Mouse (Mus musculus): ENCODE data around the gene Rbm8a. TPM values are rescaled to one million over a fixed set of nuclear protein-coding genes. Genes with fewer than 3 reads are reported as not detected.
"Not testable (repeated sequence)": the region's sequence is repeated elsewhere in the genome, so short reads cannot be mapped to it uniquely, and the experiment has no call there.

The Rbm8a gene
- total RNA-seq, 2 experiments from 2014 or later, result 51.4 to 52.0 TPM

DNA sequence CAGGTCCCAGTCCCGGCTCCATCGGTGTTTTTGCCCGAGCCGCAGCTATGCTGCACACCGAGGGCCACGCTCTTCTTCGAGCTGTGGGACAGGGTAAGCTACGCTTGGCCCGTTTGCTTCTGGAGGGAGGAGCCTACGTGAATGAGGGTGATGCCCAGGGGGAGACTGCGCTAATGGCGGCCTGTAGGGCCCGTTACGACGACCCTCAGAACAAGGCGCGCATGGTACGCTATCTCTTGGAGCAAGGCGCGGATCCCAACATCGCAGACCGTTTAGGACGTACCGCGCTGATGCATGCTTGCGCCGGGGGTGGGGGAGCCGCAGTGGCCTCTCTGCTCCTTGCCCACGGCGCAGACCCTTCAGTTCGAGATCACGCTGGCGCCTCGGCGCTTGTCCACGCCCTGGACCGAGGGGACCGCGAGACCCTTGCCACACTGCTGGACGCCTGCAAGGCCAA lies 32.3 kb upstream of the Rbm8a start:
- H3K27ac ChIP-seq, result peak overlapping the region; percentile 92
- TF ChIP-seq CTCF (conservative IDR thresholded peaks at IDR 0.05), result no peak
- DNase-seq (ENCODE audit: low spot score in 2 of 2), result no peak
- H3K4me3 ChIP-seq, result peak overlapping the region; percentile 64

DNA sequence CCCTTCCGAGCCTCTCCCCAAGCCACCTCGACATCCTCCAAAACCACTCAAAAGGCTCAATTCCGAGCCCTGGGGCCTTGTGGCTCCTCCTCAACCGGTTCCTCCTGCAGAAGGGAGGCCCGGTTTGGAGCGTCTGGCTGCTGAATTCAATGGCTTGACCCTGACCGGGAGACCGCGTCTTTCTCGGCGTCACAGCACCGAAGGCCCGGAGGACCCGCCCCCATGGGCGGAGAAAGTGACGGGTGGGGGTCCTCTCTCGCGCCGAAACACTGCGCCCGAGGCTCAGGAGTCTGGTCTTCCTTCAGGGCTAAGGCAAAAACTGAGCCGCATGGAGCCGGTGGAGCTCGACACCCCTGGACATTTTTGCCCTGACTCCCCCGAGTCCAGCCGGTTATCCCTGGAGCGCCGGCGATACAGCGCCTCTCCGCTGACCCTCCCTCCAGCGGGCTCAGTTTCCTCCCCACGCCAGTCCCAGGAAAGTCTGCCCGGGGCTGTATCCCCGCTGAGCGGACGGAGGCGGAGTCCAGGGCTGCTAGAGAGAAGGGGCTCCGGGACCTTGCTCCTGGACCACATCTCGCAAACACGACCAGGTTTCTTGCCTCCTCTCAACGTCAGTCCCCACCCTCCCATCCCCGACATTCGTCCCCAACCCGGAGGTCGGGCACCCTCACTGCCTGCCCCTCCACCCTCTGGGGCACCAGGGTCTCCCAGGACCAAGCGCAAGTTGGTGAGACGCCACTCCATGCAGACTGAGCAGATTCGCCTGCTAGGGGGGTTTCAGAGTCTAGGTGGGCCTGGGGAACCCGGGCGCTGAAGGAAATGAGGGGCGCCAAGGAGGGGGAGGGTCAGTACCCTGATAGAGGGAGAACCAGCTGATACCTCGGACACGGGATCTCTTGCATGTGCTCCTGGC lies 31.3 kb upstream of the Rbm8a start:
- no peak for TF ChIP-seq CTCF (conservative IDR thresholded peaks at IDR 0.05)
- peak in 1 of 2 experiments; percentile 73 for DNase-seq (ENCODE audit: low spot score in 2 of 2)
- peak overlapping the region; percentile 64 for H3K4me3 ChIP-seq
- H3K27ac ChIP-seq, result peak overlapping the region; percentile 92

DNA sequence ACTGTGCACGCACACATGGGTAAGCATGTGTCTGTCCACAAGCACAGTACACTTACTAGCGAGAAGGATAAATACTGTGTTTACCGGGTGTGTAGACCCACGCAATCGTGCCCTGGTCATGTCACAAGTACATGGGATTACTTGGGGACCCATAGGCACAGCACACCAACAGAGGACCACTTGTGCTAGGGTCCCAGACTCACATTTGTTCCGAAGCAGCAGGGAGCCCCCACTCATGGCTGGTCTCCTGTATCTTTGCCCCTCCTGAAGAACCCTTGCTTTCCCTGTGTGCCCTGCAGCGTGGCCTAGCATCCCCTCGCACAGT lies 30.7 kb upstream of the Rbm8a start:
- Histone ChIP-seq H3K4me3 (peak overlapping the region; percentile 64), H3K27ac (peak overlapping the region; percentile 92)
- TF ChIP-seq CTCF (conservative IDR thresholded peaks at IDR 0.05), result no peak
- DNase-seq (ENCODE audit: low spot score in 2 of 2), result no peak

DNA sequence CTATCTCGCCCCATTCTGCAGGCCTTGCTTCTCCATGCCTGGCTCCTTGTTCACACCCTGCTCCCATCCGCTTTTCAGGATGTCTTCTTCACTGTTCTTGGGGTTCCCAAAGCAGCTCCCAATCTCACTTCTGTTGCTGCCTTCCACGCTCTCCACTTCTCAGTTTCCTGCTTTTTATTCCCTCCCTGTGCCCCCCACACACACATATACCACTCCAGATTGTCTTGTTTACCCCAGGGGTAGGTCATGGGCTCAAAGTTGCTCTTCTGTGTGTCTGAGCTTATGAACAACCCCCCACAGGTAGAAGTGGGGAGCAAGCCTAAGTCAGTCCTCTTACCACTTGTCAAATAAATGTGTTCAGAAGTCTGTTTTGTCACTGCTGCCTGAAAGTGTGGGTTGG lies 30.3 kb upstream of the Rbm8a start:
- Histone ChIP-seq H3K4me3 (peak overlapping the region; percentile 64; the same call in 1 of the 2 replicates), H3K27ac (peak overlapping the region; percentile 92)
- TF ChIP-seq CTCF (conservative IDR thresholded peaks at IDR 0.05), result no peak
- no peak for DNase-seq (ENCODE audit: low spot score in 2 of 2)

DNA sequence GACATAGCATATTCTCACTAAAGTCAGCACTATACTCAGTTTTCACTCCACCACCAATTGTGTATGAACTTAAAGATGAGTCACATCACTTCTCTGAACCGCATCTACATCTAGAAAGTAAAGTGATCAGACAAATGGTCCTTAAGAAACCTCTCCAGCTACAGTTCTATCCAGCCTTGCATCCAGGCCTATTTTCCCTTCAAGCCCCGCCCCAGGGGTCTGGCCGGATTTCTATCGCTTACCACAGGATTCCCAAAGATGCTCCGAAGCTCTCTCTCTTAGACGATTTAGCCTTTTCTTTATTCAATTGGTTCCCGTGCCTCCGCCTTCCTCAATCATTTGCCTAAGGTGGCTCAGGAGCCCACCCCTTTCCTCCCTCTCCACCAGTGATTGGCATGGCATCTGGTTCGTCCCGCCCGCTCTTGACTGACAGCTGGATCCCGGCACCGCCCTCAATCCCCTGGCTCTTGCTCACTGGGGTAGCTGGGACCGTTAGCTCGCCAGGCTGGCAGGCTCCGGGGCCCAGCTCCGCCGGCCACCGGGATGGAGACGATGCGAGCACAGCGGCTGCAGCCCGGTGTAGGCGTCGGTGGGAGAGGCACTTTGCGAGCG lies 29.0 kb upstream of the Rbm8a start, which contains the start of gene Lix1l:
TSS of gene Lix1l (plus strand) at position 511 of the 612 bp plus-strand sequence.
- TF ChIP-seq CTCF (conservative IDR thresholded peaks at IDR 0.05), result no peak
- Histone ChIP-seq H3K27ac (peak within 1 kb of the TSS; percentile 92), H3K4me3 (peak within 1 kb of the TSS; percentile 67)
- DNase-seq (ENCODE audit: low spot score in 2 of 2), result peak; percentile 94 to 97

DNA sequence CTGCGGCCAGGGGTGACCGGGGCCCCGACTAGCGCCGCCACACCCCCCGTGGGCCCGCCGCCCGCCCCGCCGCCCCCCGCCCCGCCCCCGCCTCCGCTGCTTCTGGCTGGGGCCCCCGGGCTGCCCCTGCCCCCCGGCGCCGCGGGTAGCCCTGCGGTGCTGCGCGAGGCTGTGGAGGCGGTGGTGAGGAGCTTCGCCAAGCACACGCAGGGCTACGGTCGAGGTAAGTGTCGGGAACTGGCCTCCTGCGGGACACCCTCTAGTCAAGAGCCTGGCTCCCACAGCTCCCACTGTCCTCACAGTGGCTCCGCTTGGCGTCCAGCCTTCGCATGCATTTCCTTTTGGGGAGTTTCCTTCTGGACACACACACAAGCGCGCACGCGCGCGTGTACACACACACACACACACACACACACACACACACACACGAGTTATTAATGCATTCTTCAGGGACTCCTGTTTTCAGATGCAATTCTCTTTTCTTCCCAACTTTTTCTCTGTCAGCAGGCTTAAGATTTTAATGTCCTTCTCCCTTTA lies 28.4 kb upstream of the Rbm8a start:
- TF ChIP-seq CTCF (conservative IDR thresholded peaks at IDR 0.05), result no peak
- peak overlapping the region; percentile 92 for H3K27ac ChIP-seq

DNA sequence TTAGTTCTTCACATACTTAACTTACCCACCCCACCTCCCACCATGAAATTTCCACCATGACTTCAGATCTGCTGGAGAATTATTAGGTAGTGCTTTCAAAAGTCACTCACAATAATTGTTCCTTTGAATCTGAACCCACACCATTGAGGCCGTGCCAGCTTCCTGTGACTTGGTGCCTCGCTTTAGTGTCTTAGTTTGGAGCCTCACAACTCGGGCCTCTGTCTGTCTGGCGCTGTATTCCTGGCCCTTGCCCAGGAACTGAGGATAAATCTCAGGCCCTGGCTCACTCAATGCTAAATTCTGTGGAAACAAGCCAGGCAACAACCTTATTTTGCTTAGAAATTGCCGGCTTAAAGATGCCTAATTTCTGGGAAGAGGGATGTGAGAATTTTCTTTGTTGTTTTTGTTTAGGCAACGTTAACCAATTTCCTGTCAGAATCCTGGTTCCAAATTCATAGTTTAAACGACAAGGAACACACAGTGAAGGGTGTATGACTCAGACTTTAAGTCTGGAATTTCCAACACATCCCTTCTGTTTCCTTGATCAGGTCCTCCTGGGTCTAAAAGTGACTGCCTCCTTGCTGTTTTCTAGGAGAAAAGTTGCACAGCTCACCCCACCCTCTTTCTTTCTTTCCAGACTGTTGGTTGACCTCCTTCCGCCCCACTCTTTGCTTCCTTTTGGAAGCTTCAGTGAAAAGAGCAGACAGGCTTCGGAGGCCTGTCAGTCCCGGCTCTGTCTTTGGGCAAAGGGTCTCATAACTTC lies 27.6 kb upstream of the Rbm8a start:
- peak overlapping the region; percentile 67 for H3K4me3 ChIP-seq
- DNase-seq (ENCODE audit: low spot score in 2 of 2), result peak in 1 of 2 experiments; percentile 38
- no peak for TF ChIP-seq CTCF (conservative IDR thresholded peaks at IDR 0.05)
- H3K27ac ChIP-seq, result peak overlapping the region; percentile 92

More for the DNA sequence above, 28.4 kb upstream of the Rbm8a start:
- peak overlapping the region; percentile 67 for H3K4me3 ChIP-seq
- DNase-seq (ENCODE audit: low spot score in 2 of 2), result peak in 1 of 2 experiments; percentile 37

DNA sequence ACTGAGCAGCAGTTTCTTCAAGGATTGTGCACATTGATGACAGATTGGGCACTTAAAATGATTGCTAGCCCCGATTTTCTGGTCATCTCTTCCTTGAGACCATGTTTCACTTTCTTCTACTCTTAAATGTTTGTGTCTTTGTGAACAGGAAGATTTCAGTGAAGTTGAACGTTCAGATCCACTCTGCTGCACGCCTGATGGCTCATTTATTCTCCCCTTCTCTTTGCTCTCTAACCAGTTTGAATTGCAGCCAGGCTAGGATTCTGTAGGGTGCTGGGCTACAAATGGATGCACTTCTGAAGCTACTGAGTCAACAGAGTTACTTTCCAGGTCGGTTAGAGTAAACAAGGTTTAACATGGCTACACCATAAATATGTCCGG lies 27.0 kb upstream of the Rbm8a start:
- DNase-seq (ENCODE audit: low spot score in 2 of 2), result no peak
- peak overlapping the region; percentile 67 for H3K4me3 ChIP-seq
- peak overlapping the region; percentile 92 for H3K27ac ChIP-seq
- no peak for TF ChIP-seq CTCF (conservative IDR thresholded peaks at IDR 0.05)

DNA sequence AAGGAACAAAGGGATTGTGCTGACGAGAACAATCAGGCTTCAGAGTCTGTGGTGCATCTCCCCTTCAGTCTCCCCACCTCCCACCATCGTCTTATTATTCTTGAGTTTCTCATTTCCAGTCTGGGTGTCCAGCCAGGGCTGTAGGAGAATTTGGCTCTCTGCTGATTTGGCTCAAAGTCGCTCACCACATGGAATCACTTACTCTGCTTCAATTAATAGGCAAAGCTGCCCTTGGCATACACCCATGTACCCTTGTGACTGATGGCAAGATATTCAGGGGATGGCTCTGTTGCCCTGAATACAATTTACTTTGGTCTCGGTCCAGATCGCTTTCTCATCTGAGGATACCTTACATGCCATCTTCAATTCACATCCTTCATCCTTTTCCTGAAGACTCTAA lies 26.4 kb upstream of the Rbm8a start:
- no peak for DNase-seq (ENCODE audit: low spot score in 2 of 2)
- TF ChIP-seq CTCF (conservative IDR thresholded peaks at IDR 0.05), result no peak
- Histone ChIP-seq H3K27ac (peak overlapping the region; percentile 92; the same call in 1 of the 2 replicates), H3K4me3 (peak overlapping the region; percentile 67)

DNA sequence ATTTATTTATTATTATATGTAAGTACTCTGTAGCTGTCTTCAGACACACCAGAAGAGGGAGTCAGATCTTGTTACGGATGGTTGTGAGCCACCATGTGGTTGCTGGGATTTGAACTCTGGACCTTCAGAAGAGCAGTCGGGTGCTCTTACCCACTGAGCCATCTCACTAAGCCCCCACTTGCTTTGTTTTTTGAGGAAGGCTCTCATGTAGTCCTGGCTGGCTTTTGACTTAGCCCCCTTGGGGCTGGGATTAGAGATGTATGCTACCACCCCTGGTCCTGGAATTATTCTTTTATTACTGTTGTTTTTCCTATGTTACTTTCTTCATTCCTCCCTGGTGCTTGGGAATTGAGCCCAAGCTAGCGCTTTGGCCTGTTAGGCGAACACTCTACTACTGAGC lies 23.7 kb upstream of the Rbm8a start:
- H3K4me3 ChIP-seq, H3K27ac ChIP-seq: not testable (repeated sequence)

DNA sequence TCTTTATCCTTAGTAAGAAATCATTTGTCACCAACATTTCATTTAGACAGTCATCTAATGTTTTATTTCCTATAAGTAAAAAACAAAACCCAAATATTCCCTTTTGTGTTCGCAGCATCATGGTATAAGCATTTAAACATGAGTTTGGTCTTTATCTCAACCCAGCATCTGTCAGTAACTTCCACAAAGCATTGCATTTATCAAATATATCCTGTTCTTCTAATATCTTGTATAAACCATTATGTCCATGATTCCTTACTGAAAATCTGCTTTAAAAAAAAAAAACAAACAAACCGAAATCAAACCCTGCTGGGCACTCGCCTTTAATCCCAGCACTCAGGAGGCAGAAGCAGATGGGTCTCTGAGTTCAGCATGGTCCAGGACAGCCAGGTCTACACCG lies 23.1 kb upstream of the Rbm8a start:
- no peak for TF ChIP-seq CTCF (conservative IDR thresholded peaks at IDR 0.05)
- no peak overlapping the region for H3K4me3 ChIP-seq
- no peak for DNase-seq (ENCODE audit: low spot score in 2 of 2)
- H3K27ac ChIP-seq, result no peak overlapping the region

More for the DNA sequence above, 23.7 kb upstream of the Rbm8a start:
- DNase-seq (ENCODE audit: low spot score in 2 of 2), result not testable (repeated sequence)

DNA sequence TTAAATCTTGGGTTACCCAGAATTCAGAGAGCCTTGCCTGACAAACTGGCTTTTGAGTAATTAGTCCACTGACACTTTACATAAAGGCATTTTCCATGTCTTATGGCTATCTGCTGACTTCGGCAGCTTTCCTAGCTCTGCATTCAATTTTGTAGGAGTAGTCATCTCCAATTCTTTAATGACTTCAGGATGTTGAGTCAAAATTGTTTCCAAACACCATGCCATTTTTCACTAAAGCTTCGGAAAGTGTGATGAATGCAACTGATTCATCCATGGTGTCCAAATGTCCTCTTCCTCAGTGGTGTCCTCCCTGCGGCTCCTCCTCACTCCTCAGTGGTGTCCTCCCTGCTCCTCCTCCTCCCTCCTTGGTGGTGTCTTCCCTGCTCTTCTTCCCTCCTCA lies 11.8 kb upstream of the Rbm8a start:
- Histone ChIP-seq H3K4me3 (no peak overlapping the region), H3K27ac (no peak overlapping the region)
- no peak for DNase-seq (ENCODE audit: low spot score in 2 of 2)
- no peak for TF ChIP-seq CTCF (conservative IDR thresholded peaks at IDR 0.05)

DNA sequence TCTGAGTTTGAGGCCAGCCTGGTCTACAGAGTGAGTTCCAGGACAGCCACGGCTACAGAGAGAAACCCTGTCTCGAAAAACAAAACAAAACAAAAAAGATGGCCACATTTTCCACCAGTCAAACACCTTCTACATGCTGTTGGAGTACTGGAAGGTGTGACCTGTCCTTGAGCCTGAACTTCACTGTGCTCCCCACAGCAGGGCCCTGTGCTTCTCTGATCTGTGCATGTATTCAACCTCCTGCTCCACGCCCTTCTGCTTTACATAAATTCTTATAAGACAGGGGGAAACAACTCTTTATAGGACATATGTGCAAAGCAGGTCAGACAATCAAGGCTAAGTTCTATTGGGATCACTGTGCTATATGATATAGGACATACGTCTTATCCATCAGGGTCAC lies 6.5 kb upstream of the Rbm8a start:
- no peak for DNase-seq (ENCODE audit: low spot score in 2 of 2)
- no peak for TF ChIP-seq CTCF (conservative IDR thresholded peaks at IDR 0.05)
- H3K27ac ChIP-seq, result no peak overlapping the region

More for the DNA sequence above, 6.5 kb upstream of the Rbm8a start:
- no peak overlapping the region for H3K4me3 ChIP-seq

All from layer of hippocampus, adult 2 months (tissue).